Mouse (Mus musculus): Measurements from ENCODE around the gene Ubr1.
A peak's percentile ranks its signal among the peaks of the same experiment; 100 is the strongest.
"Not testable (repeated sequence)": the region's sequence is repeated elsewhere in the genome, so short reads cannot be mapped to it uniquely, and the experiment has no call there.

Gene Ubr1

GRCm38 (mm10) chr2:120976308-120976707 lies 5.8 kb upstream of the Ubr1 start:
- DNase-seq: no peak

GRCm38 (mm10) chr2:120972964-120973363 lies 2.4 kb upstream of the Ubr1 start:
- DNase-seq: peak in 1 of 2 experiments; percentile 15

DNA sequence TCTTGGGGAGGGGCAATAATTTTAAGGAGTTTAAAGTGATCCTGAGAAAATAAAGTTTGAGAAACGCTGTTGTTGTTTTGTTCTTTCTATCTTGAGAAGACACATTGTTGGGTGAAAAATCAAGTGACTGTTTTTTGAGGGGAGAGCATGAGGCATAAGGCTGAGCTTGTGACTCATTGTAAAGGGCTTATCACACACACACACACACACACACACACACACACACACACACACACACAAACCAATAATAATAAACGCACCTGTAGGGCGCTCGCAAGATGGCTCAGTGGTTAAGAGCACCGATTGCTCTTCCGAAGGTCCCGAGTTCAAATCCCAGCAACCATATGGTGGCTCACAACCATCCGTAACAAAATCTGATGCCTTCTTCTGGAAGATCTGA lies 1.7 kb upstream of the Ubr1 start:
- DNase-seq: not testable (repeated sequence)

DNA sequence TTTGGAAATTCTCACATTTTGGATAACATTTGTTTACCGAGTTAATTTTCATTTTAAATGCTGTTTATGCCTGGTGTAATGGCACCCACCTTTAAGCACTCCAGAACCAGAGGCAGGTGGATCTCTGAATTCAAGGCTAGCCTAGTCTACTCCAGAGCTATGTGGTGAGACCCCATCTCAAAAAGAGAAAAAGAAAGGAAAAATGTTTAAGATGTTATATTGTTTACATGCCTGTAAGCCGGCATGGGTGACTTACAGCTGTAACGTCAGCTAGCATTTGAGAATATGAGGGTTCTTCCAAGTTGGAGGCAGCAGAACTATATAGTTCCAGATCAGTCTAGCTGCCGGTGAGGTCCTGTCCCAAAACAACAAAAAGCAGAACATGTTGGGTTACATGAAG lies 1.3 kb upstream of the Ubr1 start:
- no peak for DNase-seq

- no peak for DNase-seq
These were observed 423 bp downstream of the Ubr1 start for GRCm38 (mm10) chr2:120970045-120970539.

- DNase-seq: peak; percentile 38 to 62
These were observed 5.0 kb downstream of the Ubr1 start for GRCm38 (mm10) chr2:120965486-120965885.

DNA sequence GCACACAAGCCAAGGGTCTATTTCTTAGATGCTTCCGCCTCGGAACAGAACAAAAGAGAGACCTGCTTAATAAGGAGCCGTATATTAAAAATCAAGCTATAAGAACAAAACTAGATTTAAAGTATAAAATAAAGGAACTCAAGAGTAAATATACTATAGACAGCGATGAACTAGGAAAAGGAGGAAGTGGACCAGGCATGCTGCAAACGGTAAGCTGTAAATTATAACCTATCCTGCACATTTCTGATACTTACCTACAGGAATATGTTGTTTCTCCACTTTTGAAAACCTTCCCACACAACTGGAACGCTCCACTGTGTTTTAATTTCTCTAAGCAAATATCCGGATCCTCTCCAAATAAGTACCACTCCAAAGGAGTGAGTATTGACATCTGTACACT lies 7.4 kb downstream of the Ubr1 start:
- no peak for DNase-seq

GRCm38 (mm10) chr2:120960261-120960660 lies 10.3 kb downstream of the Ubr1 start:
- no peak for DNase-seq

GRCm38 (mm10) chr2:120959827-120960226 lies 10.7 kb downstream of the Ubr1 start:
- peak in 1 of 2 experiments; percentile 25 for DNase-seq

GRCm38 (mm10) chr2:120959363-120959762 lies 11.2 kb downstream of the Ubr1 start:
- DNase-seq: peak in 1 of 2 experiments; percentile 44

- no peak for DNase-seq
These were observed 18.2 kb downstream of the Ubr1 start for GRCm38 (mm10) chr2:120952176-120952938.

DNA sequence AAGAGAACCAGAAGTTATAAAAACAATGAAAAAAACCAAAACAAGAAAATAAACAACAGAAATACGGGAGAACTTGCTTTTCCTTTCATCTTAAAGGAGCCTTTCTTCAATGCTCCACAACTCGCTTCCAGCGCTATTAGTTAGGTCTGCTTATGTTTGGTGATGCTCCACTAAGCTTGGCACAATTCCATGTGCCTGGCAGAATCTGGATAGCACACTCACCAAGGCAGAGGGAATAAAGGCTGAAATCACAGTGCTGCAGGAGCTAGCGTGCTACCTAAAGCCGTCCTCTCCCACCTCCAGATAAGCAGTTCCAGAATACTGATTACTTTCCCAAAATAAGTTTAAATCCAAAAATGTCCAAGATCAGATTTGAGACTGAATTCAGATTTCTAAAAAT lies 19.3 kb downstream of the Ubr1 start:
- DNase-seq: no peak

DNA sequence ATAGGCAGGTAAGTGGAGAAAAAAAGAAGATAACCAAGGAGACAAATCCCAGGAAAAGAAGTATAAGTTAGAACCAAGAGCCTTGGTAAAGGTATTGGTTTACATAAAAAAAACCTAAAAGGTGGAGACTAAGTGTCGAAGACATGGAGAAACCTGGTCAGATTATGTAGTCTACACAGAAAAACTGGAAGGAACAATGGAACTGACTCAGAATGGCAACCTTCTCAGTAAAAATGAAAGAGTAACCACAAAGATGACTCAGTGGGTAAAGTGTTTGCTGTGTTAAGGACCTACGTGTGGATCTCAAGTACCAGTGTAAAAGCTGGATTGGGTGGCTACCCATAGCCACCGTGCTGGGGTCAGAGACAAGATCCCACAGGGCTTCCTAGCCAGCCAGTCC lies 37.5 kb downstream of the Ubr1 start:
- DNase-seq: no peak

DNA sequence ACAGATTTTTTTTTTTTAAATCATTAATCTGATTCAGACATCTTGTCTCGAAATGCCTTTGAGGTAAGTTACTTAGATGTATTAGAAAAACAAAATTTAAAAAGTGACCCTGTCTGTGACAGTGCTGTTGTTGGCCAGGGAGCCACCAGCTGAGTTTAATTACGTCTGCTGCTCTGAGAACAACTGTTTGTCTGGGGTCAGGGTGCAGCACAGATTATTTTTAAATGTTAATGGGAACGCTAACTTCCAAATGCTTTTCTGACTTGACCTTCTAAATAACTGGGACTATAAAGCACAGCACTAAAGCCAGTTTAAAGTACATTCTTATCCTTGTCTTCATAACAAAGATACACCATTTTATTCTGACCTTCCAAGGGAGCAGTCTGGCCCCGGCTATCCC lies 61.0 kb downstream of the Ubr1 start:
- DNase-seq: no peak

DNA sequence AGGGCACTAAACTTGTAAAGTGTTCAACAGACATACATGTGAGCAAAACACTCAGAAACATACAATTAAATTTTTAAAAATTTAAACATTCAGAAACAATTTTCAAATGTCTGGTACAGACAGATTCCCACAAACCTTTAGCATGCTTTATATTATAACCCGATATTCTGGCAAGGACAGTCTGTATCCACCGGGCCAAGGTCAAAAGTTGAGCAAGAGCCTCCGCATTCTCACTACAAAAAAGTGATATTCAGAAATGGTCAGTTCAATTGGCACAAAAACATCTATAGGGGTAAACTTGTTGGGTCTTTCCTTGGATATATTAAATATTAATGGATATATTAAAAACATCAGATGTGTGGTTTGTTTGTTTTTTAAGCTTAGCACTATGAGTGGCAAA lies 74.2 kb downstream of the Ubr1 start:
- DNase-seq: no peak

DNA sequence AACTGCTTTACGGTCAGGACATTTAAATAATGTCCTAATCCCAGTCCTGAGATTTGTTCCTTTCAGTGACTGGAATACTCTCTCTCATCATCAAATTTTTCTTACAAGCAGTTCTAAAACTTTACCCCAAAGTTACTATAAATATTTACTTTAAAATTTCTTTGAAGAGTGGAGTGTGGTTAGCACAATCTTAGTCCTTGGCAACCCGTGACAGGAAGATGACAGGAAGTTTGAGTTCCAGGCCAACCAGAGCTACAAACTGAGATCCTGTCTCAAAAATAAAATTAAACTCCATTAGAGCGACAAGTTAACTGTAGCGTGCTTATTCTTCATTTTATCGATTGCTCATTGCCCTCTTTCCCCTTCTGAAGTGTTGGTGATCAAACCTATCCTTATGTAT lies 82.9 kb downstream of the Ubr1 start:
- DNase-seq: no peak

DNA sequence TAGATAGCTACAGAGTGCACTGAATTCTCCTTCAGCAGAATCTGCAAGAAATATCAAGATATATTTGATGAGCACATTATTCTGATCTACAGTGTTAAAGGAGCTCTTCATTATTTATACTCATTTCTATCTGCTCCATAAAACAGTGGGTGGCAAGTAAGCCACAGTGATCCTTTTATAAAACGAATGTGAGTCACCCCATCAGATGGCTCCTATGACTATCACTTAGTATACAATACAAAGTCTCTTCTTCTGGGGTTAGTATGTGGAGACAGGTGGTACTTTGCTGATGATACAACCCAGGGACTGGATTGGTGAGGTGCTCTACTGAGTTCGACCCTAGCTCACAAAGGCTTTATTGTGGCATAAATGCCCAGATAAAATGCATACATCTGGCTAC lies 97.3 kb downstream of the Ubr1 start:
- no peak for DNase-seq

DNA sequence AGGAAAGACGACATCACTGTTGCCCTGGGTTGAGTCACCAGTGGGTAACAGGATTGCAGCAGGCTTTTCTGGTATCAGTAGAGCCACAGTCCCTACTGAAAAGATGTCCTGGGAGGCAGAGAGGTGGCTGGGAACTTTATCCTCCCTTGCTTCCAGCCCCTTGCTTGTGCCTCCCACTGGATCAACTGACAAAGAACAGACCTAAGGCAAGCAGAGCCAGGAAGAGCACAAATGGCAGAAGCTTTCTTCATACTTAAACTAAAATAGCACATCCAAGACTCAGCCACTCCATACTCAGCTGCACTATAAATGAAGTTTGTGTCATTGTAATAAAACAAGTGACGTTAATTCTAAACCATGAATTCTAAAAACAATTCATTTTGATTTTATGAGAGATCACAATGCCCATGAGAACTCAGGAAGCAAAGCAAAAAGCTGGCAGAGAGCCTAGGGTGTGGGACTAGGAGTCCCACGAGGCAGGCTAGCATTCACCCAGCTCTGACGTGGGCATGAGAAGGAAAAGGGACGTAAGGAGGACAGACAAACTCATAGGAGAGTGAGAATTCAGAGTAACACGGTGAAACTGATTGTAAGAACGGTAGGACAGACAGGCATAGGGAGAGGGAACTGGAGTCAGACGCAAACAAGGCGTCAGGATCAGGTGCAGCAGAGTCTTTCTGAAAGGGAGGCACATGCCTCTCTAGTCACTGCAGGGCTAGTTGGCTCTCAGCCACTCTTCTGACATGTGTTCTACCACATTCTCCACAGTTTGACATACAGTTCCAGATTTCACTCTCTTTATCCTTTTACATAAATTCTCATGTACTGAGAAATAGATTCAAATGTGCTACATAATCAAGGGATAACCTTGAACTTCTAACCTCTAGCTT lies 98.8 kb downstream of the Ubr1 start:
- peak in 1 of 2 experiments; percentile 39 for DNase-seq

GRCm38 (mm10) chr2:120867336-120867735 lies 103.2 kb downstream of the Ubr1 start:
- no peak for DNase-seq

DNA sequence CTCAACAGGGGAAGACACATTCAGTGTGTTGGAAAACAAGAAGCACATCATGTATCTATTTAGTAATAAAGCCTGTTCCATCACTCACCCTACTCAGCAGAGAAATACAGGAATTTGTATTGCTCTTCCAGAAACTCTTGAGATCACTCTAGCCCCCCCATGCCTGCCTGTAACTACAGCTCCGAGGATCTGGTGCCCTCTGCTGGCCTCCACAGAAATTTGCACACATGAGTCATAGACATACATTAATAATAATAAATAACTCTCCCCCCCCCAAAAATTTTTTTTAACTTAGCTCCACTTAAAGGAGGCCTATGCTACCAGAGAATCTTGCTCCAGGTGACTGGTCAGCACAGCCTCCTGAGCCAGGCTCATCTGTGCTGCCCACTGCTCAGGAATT lies 104.0 kb downstream of the Ubr1 start:
- peak in 1 of 2 experiments; percentile 12 for DNase-seq

DNA sequence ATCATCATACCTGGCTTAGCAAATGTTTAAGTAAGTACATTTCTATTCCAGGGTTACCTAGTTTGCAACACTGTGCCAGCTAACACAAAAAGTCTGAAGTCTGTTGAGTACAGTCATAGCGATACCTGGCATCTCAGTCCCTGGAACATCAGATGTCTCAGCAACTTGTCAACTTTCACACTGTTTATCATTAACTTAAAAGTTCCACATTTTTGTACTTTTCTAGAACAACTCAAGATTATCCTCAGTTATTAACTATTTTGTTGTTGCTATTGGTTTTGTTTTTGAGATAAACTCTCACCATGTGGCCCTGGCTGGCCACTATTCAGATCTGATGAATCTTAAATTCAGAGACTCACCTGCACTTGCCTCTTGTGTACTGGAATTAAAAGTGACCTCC lies 107.1 kb downstream of the Ubr1 start:
- no peak for DNase-seq

DNA sequence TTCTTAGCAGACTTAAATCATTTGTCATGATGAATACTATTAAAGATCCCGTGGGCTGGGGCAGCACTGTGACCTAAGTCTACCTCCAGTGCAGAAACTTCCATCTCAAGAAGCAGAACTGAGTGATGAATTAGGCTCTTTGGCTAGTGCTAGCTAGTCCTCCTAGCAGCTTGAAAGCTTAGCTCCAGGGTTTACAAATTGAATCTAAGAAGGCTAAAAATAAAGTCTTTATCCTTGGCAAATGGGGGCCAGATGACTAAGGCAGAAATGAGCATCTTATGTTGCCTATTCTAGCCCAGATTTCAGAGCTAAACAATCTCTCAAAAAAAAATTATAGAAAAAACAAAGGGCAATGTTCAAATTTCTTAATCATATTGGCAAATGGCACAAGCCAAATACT lies 109.8 kb downstream of the Ubr1 start:
- no peak for DNase-seq

DNA sequence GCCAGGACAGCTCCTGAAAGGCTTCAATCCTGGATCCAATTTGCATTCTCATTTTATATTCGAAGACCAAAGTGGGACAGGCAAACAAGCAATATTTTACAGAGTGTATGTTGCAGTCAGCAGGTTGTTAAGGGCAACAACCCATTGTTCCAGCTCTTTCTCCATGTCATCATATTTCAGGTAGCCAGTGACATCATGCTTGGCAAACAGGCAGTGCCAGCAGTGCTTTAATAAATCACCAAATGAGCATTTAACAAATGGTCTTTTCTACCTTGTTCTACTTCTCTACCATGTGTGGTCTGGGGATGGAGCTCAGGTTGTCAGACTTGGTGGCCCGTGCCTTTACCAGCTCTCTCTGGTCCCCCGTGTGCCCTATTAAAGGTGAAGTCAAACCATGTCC lies 112.4 kb downstream of the Ubr1 start:
- DNase-seq: peak in 1 of 2 experiments; percentile 24

DNA sequence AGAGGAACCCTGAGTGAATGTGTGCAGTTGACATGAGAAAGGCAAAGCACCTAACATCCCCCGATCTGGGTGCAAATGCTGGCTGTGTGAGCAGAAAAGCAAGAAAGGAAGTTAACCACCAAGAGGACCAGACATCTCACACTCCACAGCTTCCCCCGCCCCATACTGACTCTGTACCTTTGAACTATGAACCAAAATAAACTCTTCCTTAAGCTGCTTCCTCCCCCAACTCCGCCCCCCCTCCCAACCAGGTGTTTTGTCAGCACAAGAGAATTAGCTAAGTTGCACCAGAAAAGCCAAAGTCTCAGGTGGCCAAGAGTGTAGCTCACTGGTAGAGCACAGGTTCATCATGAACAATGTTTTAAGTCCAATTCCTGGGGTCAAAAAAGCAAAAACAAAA lies 117.4 kb downstream of the Ubr1 start:
- no peak for DNase-seq

Measured in lung, adult 18-20 months (tissue).